In genomic region chr14:119098851-119099569, GRCm38 (mm10) we compare ENCODE assay signal across 8 mouse cellular contexts. TPM values are rescaled to one million over a fixed set of nuclear protein-coding genes. Genes with fewer than 3 reads are reported as not detected.
A peak's percentile ranks its signal among the peaks of the same experiment; 100 is the strongest.
DNase-seq lines count a peak whose midpoint lies in the region; ATAC-seq and TF ChIP-seq lines count a peak whose summit lies in the region.

TSS of gene Uggt2 (minus strand) at chr14:119099430.

- DNase-seq in G1E (ENCODE audit: low spot score): no peak
- peak; percentile 93 for DNase-seq in cerebellum, adult 11-12 months
- peak; percentile 66 for DNase-seq in heart, postnatal 0 days (ENCODE audit: low spot score)
- DNase-seq in kidney, postnatal 4 days: peak; percentile 91 to 94
- DNase-seq in liver, embryonic 13.5 days: peak; percentile 3
- DNase-seq in neural tube, embryonic 11.5 days (ENCODE audit: low spot score): peak; percentile 91
- peak; percentile 24 for DNase-seq in thymus, postnatal 4 days

- ATAC-seq in G1E (ENCODE audit: extremely low read depth, insufficient number of reproducible peaks, low FRiP score, poor library complexity, severe bottlenecking): no peak
- ATAC-seq in forebrain, embryonic 15.5 days (replicated peaks): peak; percentile 97
- ATAC-seq in heart, postnatal 0 days (ENCODE audit: insufficient read depth, low read depth): peak; percentile 90
- peak; percentile 67 for ATAC-seq in liver, embryonic 13.5 days (ENCODE audit: low read depth)
- peak; percentile 94 for ATAC-seq in neural tube, embryonic 11.5 days (ENCODE audit: insufficient read depth, low FRiP score, low TSS enrichment)

- TF ChIP-seq EP300 in heart, postnatal 0 days (IDR thresholded peaks at IDR 0.05; ENCODE audit: low read depth): no peak

- H3K27ac ChIP-seq in forebrain, embryonic 15.5 days (replicated peaks): peak within 1 kb of the TSS; percentile 74
- H3K27ac ChIP-seq in heart, postnatal 0 days (ENCODE audit: low read depth): no peak within 1 kb of the TSS
- no peak within 1 kb of the TSS for H3K27ac ChIP-seq in liver, embryonic 13.5 days
- peak within 1 kb of the TSS; percentile 75 for H3K27ac ChIP-seq in neural tube, embryonic 11.5 days (ENCODE audit: low read depth, low read length)

- TF ChIP-seq CTCF in G1E (IDR thresholded peaks at IDR 0.05; ENCODE audit: low read depth, low read length): no peak
- peak; percentile 55 for TF ChIP-seq CTCF in heart, postnatal 0 days (IDR thresholded peaks at IDR 0.05; ENCODE audit: low read depth)

- under 1% methylated on average over 70 of the region's 72 CpGs for WGBS in forebrain, embryonic 15.5 days
- 1% methylated on average over 69 of the region's 72 CpGs for WGBS in heart, postnatal 0 days
- 1% methylated on average over 72 of the region's 72 CpGs for WGBS in liver, embryonic 13.5 days (ENCODE audit: insufficient replicate concordance)
- under 1% methylated on average over 70 of the region's 72 CpGs for WGBS in neural tube, embryonic 11.5 days

- peak within 1 kb of the TSS; percentile 95 for H3K9ac ChIP-seq in forebrain, embryonic 15.5 days (replicated peaks)
- peak within 1 kb of the TSS; percentile 62 for H3K9ac ChIP-seq in heart, postnatal 0 days (replicated peaks; ENCODE audit: low read depth, low read length)
- peak within 1 kb of the TSS; percentile 58 for H3K9ac ChIP-seq in liver, embryonic 13.5 days
- H3K9ac ChIP-seq in neural tube, embryonic 11.5 days (ENCODE audit: low read length): peak within 1 kb of the TSS; percentile 91

- H3K27me3 ChIP-seq in G1E (ENCODE audit: insufficient read depth, low read length): no peaks in the 10 kb centered on the region
- H3K27me3 ChIP-seq in forebrain, embryonic 15.5 days: no peaks in the 10 kb centered on the region
- H3K27me3 ChIP-seq in heart, postnatal 0 days (ENCODE audit: control insufficient read depth, insufficient read depth, low read length): no peaks in the 10 kb centered on the region
- peaks cover 27% of the 10 kb centered on the region for H3K27me3 ChIP-seq in liver, embryonic 13.5 days
- H3K27me3 ChIP-seq in neural tube, embryonic 11.5 days (ENCODE audit: control insufficient read depth, insufficient read depth, low read length): no peaks in the 10 kb centered on the region

- H3K9me3 ChIP-seq in G1E (replicated peaks): peaks cover 17% of the 10 kb centered on the region
- H3K9me3 ChIP-seq in forebrain, embryonic 15.5 days: no peaks in the 10 kb centered on the region
- no peaks in the 10 kb centered on the region for H3K9me3 ChIP-seq in heart, postnatal 0 days (replicated peaks; ENCODE audit: control insufficient read depth, low read length)
- H3K9me3 ChIP-seq in liver, embryonic 13.5 days (replicated peaks): no peaks in the 10 kb centered on the region
- H3K9me3 ChIP-seq in neural tube, embryonic 11.5 days (ENCODE audit: control insufficient read depth, low read length): no peaks in the 10 kb centered on the region

- H3K4me3 ChIP-seq in G1E (ENCODE audit: low read depth, low read length): peak within 1 kb of the TSS; percentile 53; the same call in 1 of the 2 replicates
- peak within 1 kb of the TSS; percentile 75 for H3K4me3 ChIP-seq in forebrain, embryonic 15.5 days
- peak within 1 kb of the TSS; percentile 69 for H3K4me3 ChIP-seq in heart, postnatal 0 days (ENCODE audit: low read depth, low read length)
- H3K4me3 ChIP-seq in liver, embryonic 13.5 days (replicated peaks): peak within 1 kb of the TSS; percentile 61
- peak within 1 kb of the TSS; percentile 77 for H3K4me3 ChIP-seq in neural tube, embryonic 11.5 days (ENCODE audit: low read depth, low read length)

- no peaks in the 10 kb centered on the region; the same call in 1 of the 2 replicates for H3K4me1 ChIP-seq in G1E (ENCODE audit: insufficient read depth, low read depth, low read length)
- peaks cover 19% of the 10 kb centered on the region for H3K4me1 ChIP-seq in forebrain, embryonic 15.5 days
- H3K4me1 ChIP-seq in heart, postnatal 0 days (ENCODE audit: control insufficient read depth, insufficient read depth): 0 out of 2 replicates have a peak, but pooled peaks cover 4% of the 10 kb centered on the region
- H3K4me1 ChIP-seq in liver, embryonic 13.5 days (replicated peaks): no peaks in the 10 kb centered on the region
- H3K4me1 ChIP-seq in neural tube, embryonic 11.5 days (ENCODE audit: control insufficient read depth, insufficient read depth, low read length): peaks cover 5% of the 10 kb centered on the region; the same call in 1 of the 2 replicates

- H3K36me3 ChIP-seq in G1E (replicated peaks): no peaks in the 10 kb centered on the region
- no peaks in the 10 kb centered on the region for H3K36me3 ChIP-seq in forebrain, embryonic 15.5 days
- H3K36me3 ChIP-seq in heart, postnatal 0 days (replicated peaks; ENCODE audit: control insufficient read depth, insufficient read depth, low read length): no peaks in the 10 kb centered on the region
- H3K36me3 ChIP-seq in liver, embryonic 13.5 days: no peaks in the 10 kb centered on the region
- no peaks in the 10 kb centered on the region for H3K36me3 ChIP-seq in neural tube, embryonic 11.5 days (ENCODE audit: control insufficient read depth, insufficient read depth, low read length)

- H3K4me2 ChIP-seq in forebrain, embryonic 15.5 days (replicated peaks): peak within 1 kb of the TSS; percentile 91
- peak within 1 kb of the TSS; percentile 98 for H3K4me2 ChIP-seq in heart, postnatal 0 days (ENCODE audit: low read depth, low read length)
- H3K4me2 ChIP-seq in liver, embryonic 13.5 days: peak within 1 kb of the TSS; percentile 63
- peak within 1 kb of the TSS; percentile 83 for H3K4me2 ChIP-seq in neural tube, embryonic 11.5 days (ENCODE audit: low read depth)

RNA-seq across cellular contexts. Expression of gene Uggt2, which starts in this region (rescaled TPM):
- total RNA-seq in G1E (2014; fragmentation: Nextera tagmentation): 3.1 and 7.7 TPM in 2 replicates
- 0.55 and 0.58 TPM in 2 replicates for total RNA-seq in G1E (2017)
- polyA plus RNA-seq in G1E (2012): 0.07 TPM in 1 of 2 replicates, not detected in the other
- polyA plus RNA-seq in forebrain, embryonic 15.5 days (2015; fragmentation: Nextera tagmentation; extraction: Ambion mirVana): 12.9 and 14.4 TPM in 2 replicates
- 2.7 and 5.2 TPM in 2 replicates for total RNA-seq in heart, postnatal 0 days (2014; rRNA removed; ENCODE audit: low replicate concordance)
- polyA plus RNA-seq in heart, postnatal 0 days (2015; fragmentation: Nextera tagmentation; extraction: Ambion mirVana): 4.5 and 8.1 TPM in 2 replicates
- 1.4 and 1.9 TPM in 2 replicates for polyA plus RNA-seq in liver, embryonic 13.5 days (2015; fragmentation: Nextera tagmentation; extraction: Ambion mirVana)
- 16.2 and 16.4 TPM in 2 replicates for polyA plus RNA-seq in neural tube, embryonic 11.5 days (2014; fragmentation: Nextera tagmentation; extraction: Ambion mirVana)

Comparison
In these comparisons a context has a peak if more than half of its experiments do, and no peak if none do; other contexts are left out.
1. H3K27ac ChIP-seq: peak in forebrain, embryonic 15.5 days (single experiment) and neural tube, embryonic 11.5 days (single experiment); none in heart, postnatal 0 days (single experiment) and liver, embryonic 13.5 days (single experiment).
2. Peak in every context shown above with its lines, with median percentiles within 50 percentile points of each other: H3K4me3 ChIP-seq, H3K4me2 ChIP-seq and H3K9ac ChIP-seq.